ENCODE assay signal across 8 mouse cellular contexts in the genomic region with DNA sequence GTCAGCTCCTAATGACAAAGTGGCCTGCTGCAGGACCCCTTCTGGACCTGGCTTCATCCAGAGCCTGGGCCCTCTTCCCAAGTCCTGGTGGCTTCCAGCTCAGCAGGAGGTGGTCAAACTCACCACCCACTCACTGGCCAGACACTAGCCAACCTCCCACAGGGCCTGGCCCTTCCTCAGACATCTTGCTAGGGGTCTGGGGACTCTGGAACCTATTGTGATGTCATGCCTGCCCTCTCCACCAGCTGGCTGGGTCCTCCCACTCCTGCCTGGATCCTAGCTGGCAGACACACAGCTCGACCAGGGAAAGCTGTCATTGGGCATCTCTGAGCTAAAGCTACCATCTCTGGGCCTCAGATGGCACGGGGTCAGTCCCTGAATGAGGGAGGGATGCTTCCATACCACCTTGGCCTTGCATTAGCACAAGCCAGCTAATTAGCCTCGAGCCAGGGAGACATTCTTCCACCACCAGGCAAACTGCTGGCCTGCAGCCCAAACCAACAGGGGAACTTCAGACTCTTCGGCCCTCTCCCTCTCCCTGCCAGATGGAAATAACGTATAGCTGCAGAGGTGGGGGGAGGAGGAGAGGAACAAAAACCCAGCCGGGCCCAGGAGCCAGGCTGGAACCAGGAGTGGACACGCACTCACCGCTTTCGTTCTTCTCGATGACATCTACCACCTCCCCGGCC.
A peak's percentile ranks its signal among the peaks of the same experiment; 100 is the strongest.
DNase-seq lines count a peak whose midpoint lies in the region; ATAC-seq and TF ChIP-seq lines count a peak whose summit lies in the region.

No protein-coding gene starts in this region.

- H3K4me2 ChIP-seq in liver, embryonic 12.5 days, result peak overlapping the region; percentile 60

- H3K36me3 ChIP-seq in liver, embryonic 12.5 days, result no peaks in the 10 kb centered on the region
- H3K36me3 ChIP-seq in small intestine, adult 2 months (ENCODE audit: control insufficient read depth, insufficient read depth, low read length), result no peaks in the 10 kb centered on the region

- no peak overlapping the region for H3K27ac ChIP-seq in liver, embryonic 12.5 days
- H3K27ac ChIP-seq in small intestine, adult 2 months (ENCODE audit: insufficient read depth, low read depth, low read length), result peak overlapping the region; percentile 8; the same call in 1 of the 2 replicates

- TF ChIP-seq POLR2A in small intestine, adult 2 months (IDR thresholded peaks at IDR 0.05; ENCODE audit: low read depth, low read length), result no peak

- peaks cover 30% of the 10 kb centered on the region for H3K27me3 ChIP-seq in liver, embryonic 12.5 days (replicated peaks)
- H3K27me3 ChIP-seq in small intestine, adult 2 months (ENCODE audit: control insufficient read depth, insufficient read depth, low read length), result no peaks in the 10 kb centered on the region

- WGBS in liver, embryonic 12.5 days (ENCODE audit: insufficient replicate concordance), result 46% methylated on average over 11 of the region's 11 CpGs
- WGBS in small intestine, adult 2 months, result 34% methylated on average over 11 of the region's 11 CpGs

- peaks cover 18% of the 10 kb centered on the region for H3K4me1 ChIP-seq in liver, embryonic 12.5 days
- H3K4me1 ChIP-seq in small intestine, adult 2 months (ENCODE audit: control insufficient read depth, insufficient read depth, insufficient read length, low read length), result peaks cover 7% of the 10 kb centered on the region; the same call in 1 of the 2 replicates

- H3K9ac ChIP-seq in liver, embryonic 12.5 days, result no peak overlapping the region

- H3K4me3 ChIP-seq in liver, embryonic 12.5 days, result peak overlapping the region; percentile 38
- peak overlapping the region; percentile 56 for H3K4me3 ChIP-seq in small intestine, adult 2 months (ENCODE audit: low read depth, low read length)

- ATAC-seq in hematopoietic stem cell, adult 5-6 weeks (replicated peaks in 1 of 2; ENCODE audit: insufficient read depth in 1 of 2, low FRiP score in 2 of 2, low TSS enrichment in 1 of 2, low read depth in 1 of 2, poor library complexity in 2 of 2, severe bottlenecking in 2 of 2), result peak; percentile 35 to 59
- no peak for ATAC-seq in liver, embryonic 12.5 days

- no peak for TF ChIP-seq CTCF in small intestine, adult 2 months (IDR thresholded peaks at IDR 0.05; ENCODE audit: extremely low read depth, insufficient read length, insufficient replicate concordance, low read depth, low read length)

- no peaks in the 10 kb centered on the region for H3K9me3 ChIP-seq in liver, embryonic 12.5 days (replicated peaks)

- DNase-seq in adrenal gland, adult (ENCODE audit: inconsistent age in 2 of 2, low spot score in 1 of 2), result peak; percentile 45 to 83
- DNase-seq in adrenal gland, postnatal 10 days, result no peak
- peak; percentile 48 for DNase-seq in urinary bladder, postnatal 14 days (ENCODE audit: low spot score)
- no peak for DNase-seq in urinary bladder, adult 2 months (ENCODE audit: low spot score)
- no peak for DNase-seq in frontal cortex, postnatal 14 days (ENCODE audit: low spot score in 2 of 2)

Comparison
In these comparisons a context has a peak if more than half of its experiments do, and no peak if none do; other contexts are left out.
1. DNase-seq: peak in adrenal gland, adult (2 of 2) and urinary bladder, postnatal 14 days (single experiment); none in adrenal gland, postnatal 10 days (single experiment), urinary bladder, adult 2 months (single experiment) and frontal cortex, postnatal 14 days (0 of 2).